Mouse (Mus musculus) megakaryocyte, embryonic 14.5 days (primary cell): ENCODE data around the gene Fign.

Experiments
- FLI1 ChIP-seq: IDR thresholded peaks from 2 replicates; pipeline ENCODE4 v1.6.1; 2012; ENCODE audit warnings: low read length, inconsistent platforms, mixed read lengths
- GATA1 ChIP-seq: IDR thresholded peaks from 3 replicates; pipeline ENCODE4 v1.6.1; 2012; ENCODE audit warnings: mixed read lengths, low read length, inconsistent platforms, borderline replicate concordance

- TF ChIP-seq GATA1 = no peak
- TF ChIP-seq FLI1 = no peak
Measured at GRCm38 (mm10) chr2:63969633-63970032, 128.2 kb downstream of the Fign start.
